Mouse (Mus musculus) erythroblast, embryonic 14.5 days (primary cell): ENCODE measurements at regions not wholly inside any gene's neighbourhood (a gene's known extent, or its start where the extent isn't known, plus 50 kb on each side); places are given as distances from the start of the nearest gene placed in this dataset.

Experiments used
- GATA1 ChIP-seq: IDR thresholded peaks from 2 replicates; pipeline ENCODE4 v1.6.1; 2012; ENCODE audit warnings: low read length, inconsistent platforms, mixed read lengths
- TAL1 ChIP-seq: IDR thresholded peaks from 3 replicates; pipeline ENCODE4 v1.6.1; 2012; ENCODE audit warnings: low read length, inconsistent platforms, mixed read lengths

- TF ChIP-seq GATA1 (no peak), TAL1 (no peak)
Measured at GRCm38 (mm10) chr3:17825254-17825890, 122.8 kb upstream of the Cypt12 start.
